Comparison of ENCODE assay signal across 24 mouse cellular contexts in genomic region chr15:96929788-96930187, GRCm38 (mm10).
DNase-seq lines count a peak whose midpoint lies in the region; ATAC-seq and TF ChIP-seq lines count a peak whose summit lies in the region.
"Had no signal": no experiment of that assay in that cellular context is flagged by ENCODE, and none has a peak within 500 bp of the region (broad histone marks: within the 10 kb centered on the region; RNA-seq: fewer than 3 reads in every experiment).

No protein-coding gene starts in this region.

- H3K9ac ChIP-seq in liver, postnatal 0 days (replicated peaks), result no peak overlapping the region
- H3K9ac ChIP-seq in liver, embryonic 11.5 days (ENCODE audit: low read depth, low read length), result no peak overlapping the region
- H3K9ac ChIP-seq: embryonic facial prominence, embryonic 12.5 days; forebrain, embryonic 13.5 days; forebrain, embryonic 15.5 days had no signal

- no peaks in the 10 kb centered on the region for H3K27me3 ChIP-seq in heart, embryonic 10.5 days (ENCODE audit: insufficient read depth, poor library complexity, severe bottlenecking)
- no peaks in the 10 kb centered on the region for H3K27me3 ChIP-seq in liver, postnatal 0 days (ENCODE audit: insufficient read depth, low read length)
- no peaks in the 10 kb centered on the region for H3K27me3 ChIP-seq in liver, embryonic 11.5 days (replicated peaks; ENCODE audit: control insufficient read depth, insufficient read depth, low read length)
- H3K27me3 ChIP-seq: CH12.LX; embryonic facial prominence, embryonic 12.5 days; forebrain, embryonic 13.5 days; forebrain, embryonic 15.5 days; Patski had no signal

- no peak for TF ChIP-seq EP300 in liver, postnatal 0 days (IDR thresholded peaks at IDR 0.05; ENCODE audit: low read depth)

- no peak overlapping the region for H3K4me2 ChIP-seq in liver, postnatal 0 days (ENCODE audit: low read depth, low read length)
- H3K4me2 ChIP-seq in liver, embryonic 11.5 days, result no peak overlapping the region
- H3K4me2 ChIP-seq: embryonic facial prominence, embryonic 12.5 days; forebrain, embryonic 13.5 days; forebrain, embryonic 15.5 days had no signal

- H3K4me1 ChIP-seq in heart, embryonic 10.5 days, result 0 out of 2 replicates have a peak, but pooled peaks cover 2% of the 10 kb centered on the region
- peaks cover 2% of the 10 kb centered on the region; the same call in 1 of the 2 replicates for H3K4me1 ChIP-seq in liver, postnatal 0 days (ENCODE audit: insufficient read depth)
- no peaks in the 10 kb centered on the region for H3K4me1 ChIP-seq in liver, embryonic 11.5 days (replicated peaks; ENCODE audit: control insufficient read depth, insufficient read depth, low read length)
- H3K4me1 ChIP-seq: forebrain, embryonic 13.5 days; forebrain, embryonic 15.5 days had no signal

- no peaks in the 10 kb centered on the region for H3K9me3 ChIP-seq in heart, embryonic 10.5 days
- H3K9me3 ChIP-seq in liver, postnatal 0 days (ENCODE audit: low read length), result no peaks in the 10 kb centered on the region
- H3K9me3 ChIP-seq in liver, embryonic 11.5 days (ENCODE audit: control insufficient read depth, low read length), result no peaks in the 10 kb centered on the region
- H3K9me3 ChIP-seq: embryonic facial prominence, embryonic 10.5 days; embryonic facial prominence, embryonic 12.5 days; forebrain, embryonic 13.5 days; forebrain, embryonic 15.5 days had no signal

- no peak overlapping the region for H3K4me3 ChIP-seq in heart, embryonic 10.5 days
- no peak overlapping the region for H3K4me3 ChIP-seq in liver, postnatal 0 days (ENCODE audit: low read depth, low read length)
- no peak overlapping the region for H3K4me3 ChIP-seq in liver, embryonic 11.5 days (ENCODE audit: low read depth, low read length)
- H3K4me3 ChIP-seq: embryonic facial prominence, embryonic 10.5 days; embryonic facial prominence, embryonic 12.5 days; forebrain, embryonic 13.5 days; forebrain, embryonic 15.5 days had no signal

- no peak for ATAC-seq in liver, postnatal 0 days
- ATAC-seq in liver, embryonic 11.5 days (replicated peaks; ENCODE audit: low FRiP score), result no peak
- ATAC-seq in granulocyte monocyte progenitor cell, adult 5-6 weeks (replicated peaks; ENCODE audit: poor library complexity, severe bottlenecking), result peak; percentile 60
- ATAC-seq: activated CD4-positive, CD25-positive, alpha-beta regulatory T cell, adult 4 months; CD4-positive, CD25-positive, alpha-beta regulatory T cell, adult 4 months; forebrain, embryonic 13.5 days; forebrain, embryonic 15.5 days; Patski had no signal

- no peak overlapping the region for H3K27ac ChIP-seq in heart, embryonic 10.5 days
- H3K27ac ChIP-seq in liver, postnatal 0 days (ENCODE audit: low read depth), result no peak overlapping the region
- no peak overlapping the region for H3K27ac ChIP-seq in liver, embryonic 11.5 days (ENCODE audit: low read depth, low read length)
- H3K27ac ChIP-seq: embryonic facial prominence, embryonic 10.5 days; embryonic facial prominence, embryonic 12.5 days; forebrain, embryonic 13.5 days; forebrain, embryonic 15.5 days had no signal

- no peak for TF ChIP-seq CTCF in liver, postnatal 0 days (IDR thresholded peaks at IDR 0.05; ENCODE audit: low read depth)

- no peaks in the 10 kb centered on the region for H3K36me3 ChIP-seq in heart, embryonic 10.5 days
- no peaks in the 10 kb centered on the region for H3K36me3 ChIP-seq in liver, postnatal 0 days (replicated peaks; ENCODE audit: insufficient read depth, low read length)
- H3K36me3 ChIP-seq in liver, embryonic 11.5 days (ENCODE audit: control insufficient read depth, insufficient read depth, low read length), result no peaks in the 10 kb centered on the region
- H3K36me3 ChIP-seq: embryonic facial prominence, embryonic 10.5 days; embryonic facial prominence, embryonic 12.5 days; forebrain, embryonic 15.5 days; G1E had no signal

- 58% methylated on average over 4 of the region's 4 CpGs for WGBS in heart, embryonic 10.5 days
- WGBS in liver, postnatal 0 days (ENCODE audit: insufficient replicate concordance), result 50% methylated on average over 4 of the region's 4 CpGs
- 65% methylated on average over 4 of the region's 4 CpGs for WGBS in liver, embryonic 11.5 days

- DNase-seq in heart, embryonic 10.5 days (ENCODE audit: low spot score), result peak; percentile 70
- DNase-seq in heart, postnatal 14 days, result no peak
- peak; percentile 9 for DNase-seq in liver, postnatal 0 days
- DNase-seq in liver, embryonic 11.5 days (ENCODE audit: low spot score), result no peak
- no peak for DNase-seq in layer of hippocampus, postnatal 25 days (ENCODE audit: extremely low spot score in 1 of 2, low spot score in 1 of 2)
- DNase-seq: adrenal gland, adult 8-10 months; adrenal gland, postnatal 14 days; adrenal gland, postnatal 36 days; B cell, adult 2 months; cerebellum, adult 11-12 months; cerebellum, adult 2 months; cerebellum, adult 9-10 months; cerebellum, postnatal 10 days; cerebellum, postnatal 25 days had no signal

- intact Hi-C loops in heart, postnatal 14 days (cut with DNase I), result no loop called here

Comparison
In these comparisons a context has a peak if more than half of its experiments do, and no peak if none do; other contexts are left out.
1. DNase-seq: peak in heart, embryonic 10.5 days (single experiment) and liver, postnatal 0 days (single experiment); none in heart, postnatal 14 days (0 of 2), liver, embryonic 11.5 days (single experiment) and layer of hippocampus, postnatal 25 days (0 of 2).